Mouse (Mus musculus) frontal cortex, postnatal 10 days (tissue): Measurements from ENCODE around the gene Cacnb2.

ENCODE experiments used
- DNase-seq, 2 experiments: peaks; one replicate each; pipeline ENCODE4 v3.0.0; 2022; ENCODE audit warnings: low spot score in 2 of 2, mixed read lengths in 1 of 2

Gene Cacnb2

GRCm38 (mm10) chr2:14984029-14984428 lies 381.1 kb downstream of the Cacnb2 start:
- no peak for DNase-seq

- no peak for DNase-seq
These were observed 385.6 kb downstream of the Cacnb2 start for GRCm38 (mm10) chr2:14988451-14988850.

GRCm38 (mm10) chr2:14989350-14989749 lies 386.5 kb downstream of the Cacnb2 start:
- DNase-seq, result no peak

GRCm38 (mm10) chr2:14992531-14992930 lies 389.6 kb downstream of the Cacnb2 start:
- no peak for DNase-seq

GRCm38 (mm10) chr2:14996036-14996435 lies 393.1 kb downstream of the Cacnb2 start:
- DNase-seq, result peak in 1 of 2 experiments; percentile 19

GRCm38 (mm10) chr2:14997836-14998235 lies 394.9 kb downstream of the Cacnb2 start:
- DNase-seq, result no peak

GRCm38 (mm10) chr2:15007531-15007930 lies 404.6 kb downstream of the Cacnb2 start:
- no peak for DNase-seq

- no peak for DNase-seq
These were observed 405.2 kb downstream of the Cacnb2 start for GRCm38 (mm10) chr2:15008072-15008471.

- no peak for DNase-seq
These were observed 423.9 kb downstream of the Cacnb2 start for GRCm38 (mm10) chr2:15026817-15027216.

- no peak for DNase-seq
These were observed 424.9 kb downstream of the Cacnb2 start for GRCm38 (mm10) chr2:15027816-15028215.
